Mouse (Mus musculus) large intestine, adult 2 months (tissue): ENCODE measurements around the gene Ptgir. TPM values are rescaled to one million over a fixed set of nuclear protein-coding genes. Genes with fewer than 3 reads are reported as not detected.

Source experiments
- DNase-seq: peaks from one replicate; pipeline ENCODE4 v3.0.0-alpha.2; 2012; ENCODE audit warnings: low read depth, low spot score
- WGBS: fragments of 180-500 bp; shearing (Covaris S2); methylation state at CpG from one replicate; pipeline ENCODE4 v1.1.7; 2018; 5-methylcytosine and 5-hydroxymethylcytosine counted together
- polyA plus RNA-seq: library from polyadenylated mRNA; depleted of rRNA; stranded (reverse); fragments of >200 nt; gene quantifications from 2 replicates; pipeline ENCODE4 v1.2.3, GENCODE M21; 2012; rRNA removed

The Ptgir gene
- polyA plus RNA-seq: 1.5 and 1.7 TPM in 2 replicates

GRCm38 (mm10) chr7:16906281-16906680, at the start of gene Ptgir:
Ptgir (plus strand) TSS chr7:16906490.
- DNase-seq: no peak
- 22% methylated on average over 6 of the region's 6 CpGs for WGBS

- DNase-seq: no peak
- 24% methylated on average over 17 of the region's 17 CpGs for WGBS
Observed at GRCm38 (mm10) chr7:16858336-16858735, 48.0 kb upstream of the Ptgir start.

- DNase-seq: no peak
- WGBS: 32% methylated on average over 5 of the region's 5 CpGs
Observed at GRCm38 (mm10) chr7:16859902-16860651, 46.2 kb upstream of the Ptgir start.

GRCm38 (mm10) chr7:16867488-16867887, 38.8 kb upstream of the Ptgir start:
- 64% methylated on average over 3 of the region's 3 CpGs for WGBS
- no peak for DNase-seq

- WGBS: 75% methylated on average over 16 of the region's 16 CpGs
- DNase-seq: no peak
Observed at GRCm38 (mm10) chr7:16869497-16869896, 36.8 kb upstream of the Ptgir start.

- 83% methylated on average over 10 of the region's 10 CpGs for WGBS
- no peak for DNase-seq
Observed at GRCm38 (mm10) chr7:16871600-16871999, 34.7 kb upstream of the Ptgir start.

GRCm38 (mm10) chr7:16872478-16872877, 33.8 kb upstream of the Ptgir start:
- 91% methylated on average over 9 of the region's 9 CpGs for WGBS
- DNase-seq: no peak

- DNase-seq: no peak
- WGBS: 78% methylated on average over 4 of the region's 4 CpGs
Observed at GRCm38 (mm10) chr7:16873392-16873791, 32.9 kb upstream of the Ptgir start.

- no peak for DNase-seq
- WGBS: 1% methylated on average over 17 of the region's 17 CpGs
Observed at GRCm38 (mm10) chr7:16874190-16874589, 32.1 kb upstream of the Ptgir start.

- WGBS: under 1% methylated on average over 33 of the region's 33 CpGs
Observed at GRCm38 (mm10) chr7:16874756-16875309, 31.5 kb upstream of the Ptgir start.

GRCm38 (mm10) chr7:16875310-16875325, 31.2 kb upstream of the Ptgir start, which contains the start of gene Dact3:
Dact3 (plus strand) TSS chr7:16875317.
- no peak for DNase-seq
- WGBS: 0% methylated on average over 1 of the region's 1 CpGs

More at GRCm38 (mm10) chr7:16874756-16875309, 31.5 kb upstream of the Ptgir start:
- peak; percentile 97 for DNase-seq

- 2% methylated on average over 42 of the region's 42 CpGs for WGBS
- no peak for DNase-seq
Observed at GRCm38 (mm10) chr7:16875326-16875725, 31.0 kb upstream of the Ptgir start.

GRCm38 (mm10) chr7:16876006-16876405, 30.3 kb upstream of the Ptgir start:
- no peak for DNase-seq
- 32% methylated on average over 11 of the region's 11 CpGs for WGBS

- WGBS: 43% methylated on average over 13 of the region's 13 CpGs
- no peak for DNase-seq
Observed at GRCm38 (mm10) chr7:16876608-16877007, 29.7 kb upstream of the Ptgir start.

- 83% methylated on average over 3 of the region's 3 CpGs for WGBS
Observed at GRCm38 (mm10) chr7:16877717-16878116, 28.6 kb upstream of the Ptgir start.

GRCm38 (mm10) chr7:16879796-16880547, 26.3 kb upstream of the Ptgir start:
- 43% methylated on average over 9 of the region's 9 CpGs for WGBS
- DNase-seq: no peak

More at GRCm38 (mm10) chr7:16877717-16878116, 28.6 kb upstream of the Ptgir start:
- no peak for DNase-seq

- 11% methylated on average over 5 of the region's 5 CpGs for WGBS
- DNase-seq: no peak
Observed at GRCm38 (mm10) chr7:16880615-16881014, 25.7 kb upstream of the Ptgir start.

GRCm38 (mm10) chr7:16883162-16883561, 23.1 kb upstream of the Ptgir start:
- no peak for DNase-seq
- WGBS: 76% methylated on average over 6 of the region's 6 CpGs

- 72% methylated on average over 4 of the region's 4 CpGs for WGBS
- no peak for DNase-seq
Observed at GRCm38 (mm10) chr7:16884334-16884733, 22.0 kb upstream of the Ptgir start.

- 40% methylated on average over 95 of the region's 95 CpGs for WGBS
- DNase-seq: no peak
Observed at GRCm38 (mm10) chr7:16885271-16885776, 21.0 kb upstream of the Ptgir start.

GRCm38 (mm10) chr7:16885905-16886304, 20.4 kb upstream of the Ptgir start:
- no peak for DNase-seq
- WGBS: 69% methylated on average over 59 of the region's 59 CpGs
